Comparison of ENCODE assay signal across 13 mouse cellular contexts in genomic region chr16:77393470-77393869, GRCm38 (mm10).
"Had no signal": no experiment of that assay in that cellular context is flagged by ENCODE, and none has a peak within 500 bp of the region (broad histone marks: within the 10 kb centered on the region; RNA-seq: fewer than 3 reads in every experiment).

No protein-coding gene starts in this region.

- ATAC-seq: lung, postnatal 0 days; midbrain, embryonic 16.5 days had no signal

- H3K9ac ChIP-seq: limb, embryonic 12.5 days; liver, embryonic 15.5 days; midbrain, embryonic 12.5 days had no signal

- H3K36me3 ChIP-seq: limb, embryonic 12.5 days; liver, embryonic 15.5 days; midbrain, embryonic 12.5 days had no signal

- H3K4me2 ChIP-seq: limb, embryonic 12.5 days; liver, embryonic 11.5 days; liver, embryonic 15.5 days; midbrain, embryonic 12.5 days had no signal

- H3K27me3 ChIP-seq: limb, embryonic 12.5 days; liver, embryonic 15.5 days; megakaryocyte, embryonic 14.5 days; midbrain, embryonic 12.5 days had no signal

- H3K9me3 ChIP-seq: limb, embryonic 12.5 days; liver, embryonic 15.5 days; megakaryocyte, embryonic 14.5 days; midbrain, embryonic 12.5 days had no signal

- DNase-seq: kidney, postnatal 36 days; lung, adult 2 months; lung, postnatal 36 days; thymus, postnatal 4 days had no signal

- H3K27ac ChIP-seq: kidney, postnatal 0 days; layer of hippocampus, adult 2 months; limb, embryonic 12.5 days; liver, embryonic 15.5 days; midbrain, embryonic 12.5 days had no signal

- H3K4me1 ChIP-seq: liver, embryonic 15.5 days; megakaryocyte, embryonic 14.5 days had no signal

- H3K4me3 ChIP-seq: layer of hippocampus, adult 2 months; limb, embryonic 12.5 days; liver, embryonic 15.5 days; megakaryocyte, embryonic 14.5 days; midbrain, embryonic 12.5 days had no signal
